Mouse (Mus musculus) heart, embryonic 14.5 days (tissue): ENCODE data around the gene Frat1. TPM values are rescaled to one million over a fixed set of nuclear protein-coding genes. Genes with fewer than 3 reads are reported as not detected.

Experiments used
- ATAC-seq: fragments of 200-750 bp; cut with Nextera tagmentation; 2 replicates; pipeline ENCODE4 v1.8.0; 2017; ENCODE audit warnings: low read depth, moderate TSS enrichment; ENCODE audit not compliant: insufficient number of reproducible peaks, insufficient read depth, low FRiP score
- H3K27ac ChIP-seq, 2 experiments: fragments of 200-500 bp in 1 of 2; fragments of 300-500 bp in 1 of 2; sonication (generic) in 1 of 2; replicated peaks in 1 of 2; 2 replicates each; pipeline ENCODE4 v1.5.1; 2012 to 2014; ENCODE audit warnings: low read depth in 2 of 2, low read length in 2 of 2, control low read depth in 1 of 2, mild to moderate bottlenecking in 1 of 2, mixed read lengths in 1 of 2; ENCODE audit not compliant: control insufficient read depth in 1 of 2, insufficient read depth in 1 of 2
- H3K27me3 ChIP-seq: fragments of 300-500 bp; sonication (generic); 2 replicates; pipeline ENCODE4 v1.6.1; 2014; ENCODE audit warnings: mild to moderate bottlenecking, low read length, control low read depth; ENCODE audit not compliant: control insufficient read depth, insufficient read depth
- H3K36me3 ChIP-seq: fragments of 300-500 bp; sonication (generic); 2 replicates; pipeline ENCODE4 v1.6.1; 2014; ENCODE audit warnings: mild to moderate bottlenecking, control low read depth, low read length, mixed read lengths; ENCODE audit not compliant: control insufficient read depth, insufficient read depth
- H3K4me1 ChIP-seq, 2 experiments: fragments of 200-500 bp in 1 of 2; fragments of 300-500 bp in 1 of 2; sonication (generic) in 1 of 2; 2 replicates each; pipeline ENCODE4 v1.6.1; 2012 to 2014; ENCODE audit warnings: low read length in 2 of 2, control low read depth in 1 of 2, mixed read lengths in 1 of 2; ENCODE audit not compliant: control insufficient read depth in 2 of 2, insufficient read depth in 2 of 2
- H3K4me2 ChIP-seq: fragments of 300-500 bp; sonication (generic); 2 replicates; pipeline ENCODE4 v1.6.1; 2014; ENCODE audit warnings: mild to moderate bottlenecking, low read length
- H3K4me3 ChIP-seq, 2 experiments: fragments of 200-500 bp in 1 of 2; fragments of 300-500 bp in 1 of 2; sonication (generic) in 1 of 2; 2 replicates each; pipeline ENCODE4 v1.5.1; 2012 to 2014; ENCODE audit warnings: low read length in 2 of 2, mild to moderate bottlenecking in 2 of 2, control low read depth in 1 of 2, low read depth in 1 of 2, moderate library complexity in 1 of 2; ENCODE audit not compliant: control insufficient read depth in 1 of 2, insufficient read depth in 1 of 2
- H3K9ac ChIP-seq: fragments of 300-500 bp; sonication (generic); 2 replicates; pipeline ENCODE4 v1.6.1; 2014; ENCODE audit warnings: mild to moderate bottlenecking, low read length
- H3K9me3 ChIP-seq: fragments of 300-500 bp; sonication (generic); 2 replicates; pipeline ENCODE4 v1.6.1; 2016; ENCODE audit warnings: low read length, control low read depth; ENCODE audit not compliant: control insufficient read depth
- WGBS: fragments of 180-500 bp; shearing (Covaris S2); extraction: QIAGEN DNeasy Blood & Tissue Kit; methylation state at CpG from one replicate; pipeline ENCODE4 v1.1.7; 2014; 5-methylcytosine and 5-hydroxymethylcytosine counted together
- polyA plus RNA-seq: library from polyadenylated mRNA; unstranded; fragments of >200 nt; fragmentation: Nextera tagmentation; extraction: Ambion mirVana; gene quantifications from 2 replicates; pipeline ENCODE4 v1.2.1, GENCODE M21; 2014

Frat1 gene
- polyA plus RNA-seq = 2.4 and 2.6 TPM in 2 replicates

DNA sequence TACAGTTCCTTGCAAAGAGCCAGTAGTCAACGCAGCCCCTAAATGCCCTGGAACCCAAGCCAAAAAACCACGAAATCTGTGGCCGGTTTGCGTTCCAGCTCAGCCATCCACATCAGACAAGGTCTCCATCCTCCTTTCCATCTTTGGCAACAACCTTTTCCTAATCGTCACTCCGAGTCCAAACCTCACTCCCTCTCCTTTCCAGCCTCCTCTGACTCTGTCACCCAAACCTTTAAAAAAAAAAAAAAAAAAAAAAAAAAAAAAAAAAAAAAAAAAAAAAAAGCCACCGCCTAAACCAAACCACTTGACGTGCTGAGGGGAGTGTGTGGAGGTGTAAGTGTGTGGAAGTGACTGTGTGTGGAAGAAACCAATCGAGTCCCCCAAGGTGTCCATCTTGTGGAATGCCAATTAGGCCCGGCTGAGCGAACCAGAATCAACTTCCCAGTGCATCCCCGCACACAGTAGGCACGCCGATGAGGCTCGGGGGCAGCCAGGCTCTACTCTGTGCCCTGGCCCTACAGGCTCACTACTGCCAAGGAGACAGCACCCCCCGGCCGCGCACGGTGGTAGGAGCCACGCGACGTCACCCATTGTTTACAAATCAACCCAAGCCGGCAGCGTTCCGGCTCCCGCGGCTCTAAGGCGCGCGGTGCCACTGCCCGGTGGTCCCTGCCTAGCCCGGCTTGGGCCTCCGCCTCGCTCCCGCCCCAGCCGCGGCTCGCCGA, at the start of gene Frat1:
Gene Frat1 (plus strand): TSS at position 590 of the 725 bp plus-strand sequence.
- H3K27me3 ChIP-seq = peaks cover 12% of the 10 kb centered on the region; the same call in 1 of the 2 replicates
- WGBS = under 1% methylated on average over 39 of the region's 39 CpGs
- H3K4me1 ChIP-seq = peaks cover 8 to 15% of the 10 kb centered on the region in 2 experiments
- H3K9ac ChIP-seq = peak within 1 kb of the TSS; percentile 77
- H3K36me3 ChIP-seq = no peaks in the 10 kb centered on the region
- no peaks in the 10 kb centered on the region for H3K9me3 ChIP-seq
- peak; percentile 84 for ATAC-seq
- peak within 1 kb of the TSS; percentile 73 to 74 for H3K4me3 ChIP-seq
- H3K27ac ChIP-seq = peak within 1 kb of the TSS; percentile 88
- peak within 1 kb of the TSS; percentile 97 for H3K4me2 ChIP-seq

DNA sequence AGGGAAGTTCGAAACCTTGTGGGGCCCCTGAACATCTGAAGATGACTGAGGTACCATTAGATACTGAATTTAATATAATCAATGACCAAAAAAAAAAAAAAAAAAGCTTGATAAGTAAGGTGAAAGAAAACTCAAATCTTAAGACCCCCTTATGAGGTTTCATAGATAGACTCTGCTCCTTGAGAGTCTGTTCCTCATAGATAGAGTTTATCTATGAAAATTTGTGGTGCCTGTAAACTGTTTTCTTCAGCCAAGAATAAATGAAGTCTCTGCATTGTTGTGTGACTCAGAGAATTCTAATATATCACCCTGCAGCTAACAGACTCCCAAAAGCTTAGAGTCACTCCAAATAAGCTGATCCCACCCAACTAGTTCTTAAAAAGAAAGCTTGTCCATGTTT, 42.9 kb upstream of the Frat1 start:
- ATAC-seq = no peak
- 100% methylated on average over 1 of the region's 1 CpGs for WGBS

DNA sequence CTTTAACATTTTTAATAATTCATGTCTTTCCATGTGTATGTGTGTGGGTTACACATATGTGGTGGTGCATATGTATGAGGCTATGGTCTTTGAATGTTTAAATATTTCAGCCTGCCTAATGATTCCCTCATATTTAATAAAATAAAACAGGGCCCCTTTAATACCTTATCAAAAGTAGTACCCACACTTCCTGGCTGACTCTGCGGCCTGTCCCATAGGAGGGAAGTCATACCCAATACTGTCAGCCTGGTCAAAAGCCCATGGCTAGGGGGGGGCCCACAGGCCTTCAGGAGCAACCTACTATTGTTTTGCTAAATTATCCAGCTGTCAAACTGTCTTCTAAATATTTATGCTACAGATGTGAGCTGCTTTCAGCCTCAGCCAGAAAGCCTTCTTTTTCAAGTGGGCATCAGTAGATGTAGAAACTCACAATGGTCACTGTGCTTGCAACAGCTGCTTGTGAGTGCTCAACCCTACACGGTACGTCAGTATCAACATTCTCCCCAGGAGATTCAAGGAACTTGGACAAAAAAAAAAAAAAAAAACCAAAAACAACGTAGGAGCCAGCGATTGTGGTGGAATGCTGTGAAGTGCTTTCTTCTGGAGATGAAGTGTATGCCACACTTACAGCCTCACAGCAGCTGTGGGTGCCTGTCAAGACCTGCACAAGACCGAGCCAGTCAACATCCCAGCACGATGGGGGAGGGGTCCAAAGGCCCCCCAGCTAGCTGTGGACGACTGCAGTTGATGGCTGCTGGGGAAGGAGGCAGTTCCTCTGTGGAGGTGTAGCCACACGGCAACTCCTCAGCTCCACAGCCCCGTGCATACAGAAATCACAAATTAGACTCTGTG, 40.4 kb upstream of the Frat1 start:
- H3K9ac ChIP-seq = no peak overlapping the region
- no peaks in the 10 kb centered on the region for H3K9me3 ChIP-seq
- no peak for ATAC-seq
- no peak overlapping the region for H3K4me3 ChIP-seq
- H3K4me2 ChIP-seq = no peak overlapping the region
- H3K4me1 ChIP-seq = no peaks in the 10 kb centered on the region; a peak in 1 of 4 replicates
- H3K27ac ChIP-seq = no peak overlapping the region
- WGBS = 52% methylated on average over 10 of the region's 10 CpGs
- peaks cover 41% of the 10 kb centered on the region for H3K36me3 ChIP-seq
- no peaks in the 10 kb centered on the region for H3K27me3 ChIP-seq

More for the DNA sequence above, 42.9 kb upstream of the Frat1 start:
- Histone ChIP-seq H3K27ac (no peak overlapping the region), H3K27me3 (no peaks in the 10 kb centered on the region), H3K4me1 (no peaks in the 10 kb centered on the region), H3K9me3 (no peaks in the 10 kb centered on the region), H3K9ac (no peak overlapping the region), H3K4me2 (no peak overlapping the region), H3K36me3 (peaks cover 60% of the 10 kb centered on the region), H3K4me3 (no peak overlapping the region)

DNA sequence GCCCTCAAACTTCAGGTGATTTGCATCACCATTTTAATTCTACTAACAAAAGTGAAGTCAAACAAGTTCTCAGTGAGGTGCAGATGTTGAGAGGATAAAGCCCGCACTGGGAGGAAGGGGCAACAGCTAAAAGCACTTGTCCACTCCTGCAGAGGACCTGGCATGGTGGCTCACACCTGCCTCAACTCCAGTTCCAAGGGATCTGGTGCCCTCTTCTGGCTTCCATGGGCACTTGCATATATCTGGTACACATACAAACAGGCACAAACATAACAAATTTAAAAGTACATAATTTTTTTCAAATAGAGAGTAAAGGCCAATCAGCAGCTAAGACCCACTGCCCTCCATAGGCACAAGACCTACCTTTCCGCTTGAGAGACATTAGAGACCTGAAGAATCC, 38.4 kb upstream of the Frat1 start:
- peaks cover 24% of the 10 kb centered on the region for H3K36me3 ChIP-seq
- H3K4me3 ChIP-seq = no peak overlapping the region
- no peaks in the 10 kb centered on the region for H3K27me3 ChIP-seq
- no peaks in the 10 kb centered on the region; a peak in 1 of 4 replicates for H3K4me1 ChIP-seq
- 98% methylated on average over 2 of the region's 2 CpGs for WGBS
- H3K9me3 ChIP-seq = no peaks in the 10 kb centered on the region
- no peak overlapping the region for H3K9ac ChIP-seq
- H3K4me2 ChIP-seq = no peak overlapping the region
- ATAC-seq = no peak
- H3K27ac ChIP-seq = no peak overlapping the region

DNA sequence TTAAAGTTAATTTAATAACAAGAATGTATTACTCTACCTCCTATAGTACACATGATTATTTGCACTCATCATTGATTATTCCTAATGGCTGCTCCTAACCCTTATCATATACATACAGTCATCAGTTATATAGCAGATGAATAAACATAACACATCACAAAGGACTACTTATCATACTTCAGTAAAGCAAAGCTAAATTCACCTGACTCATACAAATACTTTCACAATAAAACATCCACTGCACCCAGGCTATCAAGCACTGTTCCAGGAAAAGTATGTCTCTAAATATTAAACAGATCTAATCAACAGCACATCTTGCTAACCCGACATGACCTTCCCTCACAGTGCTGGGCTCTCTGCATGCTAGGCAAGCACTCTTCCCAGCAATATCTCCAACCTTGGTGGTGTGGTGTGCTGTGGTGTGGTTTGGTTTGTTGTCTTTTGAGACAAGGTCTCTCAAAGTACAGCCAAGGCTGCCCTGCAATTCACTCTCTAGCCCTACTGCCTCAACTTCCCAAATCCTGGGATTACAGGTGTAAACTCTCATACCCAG, 36.8 kb upstream of the Frat1 start:
- no peak for ATAC-seq
- Histone ChIP-seq H3K27ac (no peak overlapping the region), H3K4me2 (no peak overlapping the region), H3K4me3 (no peak overlapping the region), H3K4me1 (no peaks in the 10 kb centered on the region; a peak in 1 of 4 replicates), H3K27me3 (no peaks in the 10 kb centered on the region), H3K9ac (no peak overlapping the region), H3K9me3 (no peaks in the 10 kb centered on the region), H3K36me3 (peaks cover 14% of the 10 kb centered on the region; the same call in 1 of the 2 replicates)
- WGBS = 50% methylated on average over 1 of the region's 1 CpGs

DNA sequence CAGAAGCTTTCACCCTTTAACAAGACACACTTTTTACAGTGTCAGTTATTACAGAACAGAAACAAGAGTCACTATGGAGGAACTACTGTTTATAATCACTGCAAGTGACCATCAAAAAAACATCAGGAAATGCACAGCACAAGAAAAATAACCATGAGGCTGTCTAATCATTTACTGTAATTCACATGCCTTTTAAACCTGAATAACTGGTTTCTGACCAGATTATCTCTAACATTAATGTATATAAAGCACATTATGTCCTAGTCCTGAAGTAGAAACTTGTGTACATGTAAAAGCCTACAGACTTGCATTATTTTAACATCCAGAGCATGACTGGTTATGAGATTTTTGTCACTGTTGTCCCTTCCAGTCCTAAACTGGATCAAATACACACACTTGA, 35.8 kb upstream of the Frat1 start:
- no peak overlapping the region for H3K9ac ChIP-seq
- H3K4me3 ChIP-seq = no peak overlapping the region
- no peak for ATAC-seq
- no peaks in the 10 kb centered on the region for H3K27me3 ChIP-seq
- no peak overlapping the region for H3K27ac ChIP-seq
- H3K4me1 ChIP-seq = no peaks in the 10 kb centered on the region; a peak in 1 of 4 replicates
- no peak overlapping the region for H3K4me2 ChIP-seq
- H3K36me3 ChIP-seq = peaks cover 10% of the 10 kb centered on the region; the same call in 1 of the 2 replicates
- no peaks in the 10 kb centered on the region for H3K9me3 ChIP-seq

DNA sequence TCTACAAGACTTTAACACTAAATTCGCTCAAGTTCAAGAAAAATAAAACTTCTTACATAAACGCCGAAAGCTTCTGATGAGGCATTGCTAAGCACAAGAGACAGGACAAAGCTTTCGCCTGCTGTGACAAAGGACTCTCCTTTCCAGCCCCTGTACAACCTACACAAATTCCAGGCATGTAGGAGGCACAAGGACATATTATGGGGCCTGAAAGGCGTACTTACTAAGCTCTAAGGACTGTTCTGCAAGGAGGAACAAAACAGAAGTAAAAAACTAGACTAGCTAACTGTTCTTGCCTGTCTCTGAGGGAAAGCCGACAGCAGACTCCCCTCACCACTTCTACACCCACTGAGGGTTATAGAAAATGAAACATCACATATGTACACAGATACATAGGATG, 34.9 kb upstream of the Frat1 start:
- Histone ChIP-seq H3K4me2 (no peak overlapping the region), H3K4me3 (no peak overlapping the region), H3K27ac (no peak overlapping the region), H3K4me1 (no peaks in the 10 kb centered on the region; a peak in 1 of 4 replicates), H3K9ac (no peak overlapping the region), H3K9me3 (no peaks in the 10 kb centered on the region), H3K27me3 (no peaks in the 10 kb centered on the region), H3K36me3 (peaks cover 4% of the 10 kb centered on the region; the same call in 1 of the 2 replicates)
- 76% methylated on average over 6 of the region's 6 CpGs for WGBS
- no peak for ATAC-seq
